Mouse (Mus musculus) MEL (cell line): ENCODE measurements around the gene Ncln.

Experiments used
- CHD2 ChIP-seq: IDR thresholded peaks from 2 replicates; pipeline ENCODE4 v1.6.1; 2011; ENCODE audit warnings: low read length, improper control_type of control experiment
- CTCF ChIP-seq, 3 experiments: IDR thresholded peaks in 2 of 3; conservative IDR thresholded peaks in 1 of 3; 2 replicates each; pipeline ENCODE4 v1.5.1; 2011 to 2012; ENCODE audit warnings: low read length in 3 of 3, low read depth in 2 of 3, mild to moderate bottlenecking in 2 of 3, improper control_type of control experiment in 1 of 3, inconsistent platforms in 1 of 3, mixed read lengths in 1 of 3, moderate library complexity in 1 of 3; ENCODE audit not compliant: control insufficient read depth in 1 of 3, insufficient read depth in 1 of 3, poor library complexity in 1 of 3, severe bottlenecking in 1 of 3
- E2F4 ChIP-seq: IDR thresholded peaks from 2 replicates; pipeline ENCODE4 v1.6.1; 2011; ENCODE audit warnings: low read depth, low read length, improper control_type of control experiment, borderline replicate concordance
- GABPA ChIP-seq: IDR thresholded peaks from 2 replicates; pipeline ENCODE4 v1.6.1; 2012; ENCODE audit warnings: low read depth, mild to moderate bottlenecking, inconsistent platforms, low read length, improper control_type of control experiment, moderate library complexity
- HCFC1 ChIP-seq: IDR thresholded peaks from 2 replicates; pipeline ENCODE4 v1.6.1; 2012; ENCODE audit warnings: low read depth, mild to moderate bottlenecking, inconsistent platforms, low read length, improper control_type of control experiment, moderate library complexity
- MAX ChIP-seq: IDR thresholded peaks from 2 replicates; pipeline ENCODE4 v1.6.1; 2011; ENCODE audit warnings: low read length, improper control_type of control experiment
- POLR2A ChIP-seq, 2 experiments: IDR thresholded peaks; 2 replicates each; pipeline ENCODE4 v1.6.1; 2011 to 2012; ENCODE audit warnings: low read length in 2 of 2, mild to moderate bottlenecking in 2 of 2, control low read depth in 1 of 2, improper control_type of control experiment in 1 of 2, low read depth in 1 of 2, moderate library complexity in 1 of 2; ENCODE audit not compliant: control insufficient read depth in 1 of 2, insufficient read depth in 1 of 2, poor library complexity in 1 of 2
- POLR2AphosphoS2 ChIP-seq: IDR thresholded peaks from 2 replicates; pipeline ENCODE4 v1.6.1; 2011; ENCODE audit warnings: low read length, improper control_type of control experiment
- POLR2AphosphoS5 ChIP-seq: IDR thresholded peaks from 2 replicates; pipeline ENCODE4 v1.6.1; 2012; ENCODE audit warnings: low read depth, borderline replicate concordance, mild to moderate bottlenecking, inconsistent platforms, low read length, moderate library complexity, mixed read lengths
- RCOR1 ChIP-seq: IDR thresholded peaks from 2 replicates; pipeline ENCODE4 v1.6.1; 2012; ENCODE audit warnings: low read depth, mild to moderate bottlenecking, inconsistent platforms, low read length, improper control_type of control experiment
- TBP ChIP-seq: IDR thresholded peaks from 2 replicates; pipeline ENCODE4 v1.8.0; 2011; ENCODE audit warnings: low read depth, low read length, improper control_type of control experiment
- USF1 ChIP-seq: IDR thresholded peaks from 2 replicates; pipeline ENCODE4 v1.6.1; 2014; ENCODE audit warnings: low read depth, mild to moderate bottlenecking, inconsistent platforms, low read length, improper control_type of control experiment, moderate library complexity

DNA sequence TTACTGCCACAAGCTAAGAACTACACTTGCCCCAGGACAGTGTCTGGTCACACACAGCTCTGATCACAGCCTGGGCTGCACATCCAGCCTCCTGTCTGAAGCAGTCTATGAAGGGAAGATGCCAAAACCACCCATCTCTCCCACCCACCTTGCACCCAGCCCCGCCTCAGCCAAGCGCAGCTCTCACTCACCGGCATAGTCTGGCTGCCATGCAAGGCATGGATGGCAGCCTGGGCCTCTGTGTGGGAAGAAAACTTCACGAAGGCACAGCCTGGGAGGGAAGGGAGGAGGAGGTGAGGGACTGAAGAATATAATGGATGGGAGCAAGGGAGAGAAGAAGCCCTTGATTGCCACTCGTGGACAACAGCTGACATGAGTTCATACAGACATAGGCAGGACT, 26.9 kb downstream of the Ncln start:
- TF ChIP-seq CTCF (IDR thresholded peaks at IDR 0.05 in 2 of 3, conservative IDR thresholded peaks at IDR 0.05 in 1 of 3; ENCODE audit: control insufficient read depth in 1 of 3, insufficient read depth in 1 of 3, low read depth in 2 of 3, low read length in 3 of 3, poor library complexity in 1 of 3, severe bottlenecking in 1 of 3), result no peak
- no peak for TF ChIP-seq E2F4
- TF ChIP-seq HCFC1, result no peak
- TF ChIP-seq CHD2, result no peak
- TF ChIP-seq USF1, result no peak
- TF ChIP-seq MAX, result no peak
- TF ChIP-seq POLR2AphosphoS2, result no peak
- no peak for TF ChIP-seq TBP
- TF ChIP-seq POLR2A (IDR thresholded peaks at IDR 0.05; ENCODE audit: control insufficient read depth in 1 of 2, insufficient read depth in 1 of 2, low read depth in 1 of 2, low read length in 2 of 2, poor library complexity in 1 of 2), result no peak
- no peak for TF ChIP-seq RCOR1
- TF ChIP-seq GABPA, result no peak
- TF ChIP-seq POLR2AphosphoS5, result no peak
